Mouse (Mus musculus) heart, embryonic 13.5 days (tissue): Measurements from ENCODE around the gene Cntn4. TPM values are rescaled to one million over a fixed set of nuclear protein-coding genes. Genes with fewer than 3 reads are reported as not detected.

Experiments
- ATAC-seq: fragments of 200-750 bp; cut with Nextera tagmentation; 2 replicates; pipeline ENCODE4 v1.8.0; 2017; ENCODE audit warnings: moderate TSS enrichment; ENCODE audit not compliant: insufficient number of reproducible peaks, low FRiP score, low TSS enrichment; ENCODE audit errors: extremely low read depth
- H3K27ac ChIP-seq: fragments of 300-500 bp; sonication (generic); replicated peaks from 2 replicates; pipeline ENCODE4 v1.5.1; 2015; ENCODE audit warnings: moderate library complexity, mild to moderate bottlenecking, inconsistent platforms
- H3K27me3 ChIP-seq: fragments of 300-500 bp; sonication (generic); replicated peaks from 2 replicates; pipeline ENCODE4 v1.6.1; 2015; ENCODE audit warnings: mild to moderate bottlenecking, inconsistent platforms
- H3K36me3 ChIP-seq: fragments of 300-500 bp; sonication (generic); 2 replicates; pipeline ENCODE4 v1.6.1; 2015; ENCODE audit warnings: mild to moderate bottlenecking, inconsistent platforms
- H3K4me1 ChIP-seq: fragments of 300-500 bp; sonication (generic); 2 replicates; pipeline ENCODE4 v1.6.1; 2015; ENCODE audit warnings: inconsistent platforms
- H3K4me2 ChIP-seq: fragments of 300-500 bp; sonication (generic); 2 replicates; pipeline ENCODE4 v1.6.1; 2015; ENCODE audit warnings: inconsistent platforms, mild to moderate bottlenecking, moderate library complexity
- H3K4me3 ChIP-seq: fragments of 300-500 bp; sonication (generic); 2 replicates; pipeline ENCODE4 v1.5.1; 2015; ENCODE audit warnings: moderate library complexity, mild to moderate bottlenecking, inconsistent platforms
- H3K9ac ChIP-seq: fragments of 300-500 bp; sonication (generic); 2 replicates; pipeline ENCODE4 v1.6.1; 2015; ENCODE audit warnings: inconsistent platforms, mild to moderate bottlenecking, moderate library complexity
- H3K9me3 ChIP-seq: fragments of 300-500 bp; sonication (generic); 2 replicates; pipeline ENCODE4 v1.6.1; 2016; ENCODE audit warnings: inconsistent platforms
- WGBS: fragments of 180-500 bp; shearing (Covaris S2); methylation state at CpG from one replicate; pipeline ENCODE4 v1.1.7; 2015; ENCODE audit warnings: mixed read lengths; 5-methylcytosine and 5-hydroxymethylcytosine counted together
- polyA plus RNA-seq: library from polyadenylated mRNA; unstranded; fragments of >200 nt; fragmentation: Nextera tagmentation; extraction: Ambion mirVana; gene quantifications from 2 replicates; pipeline ENCODE4 v1.2.1, GENCODE M21; 2015

The Cntn4 gene
- polyA plus RNA-seq, 1 experiment from 2014 or later: 2.1 TPM

GRCm38 (mm10) chr6:106078071-106078603 lies 400.7 kb downstream of the Cntn4 start:
- Histone ChIP-seq H3K4me2 (no peak overlapping the region), H3K9ac (no peak overlapping the region), H3K27me3 (no peaks in the 10 kb centered on the region), H3K4me1 (no peaks in the 10 kb centered on the region), H3K27ac (no peak overlapping the region), H3K9me3 (no peaks in the 10 kb centered on the region), H3K36me3 (no peaks in the 10 kb centered on the region), H3K4me3 (no peak overlapping the region)
- WGBS: 71% methylated on average over 4 of the region's 4 CpGs
- ATAC-seq: no peak

- no peak for ATAC-seq
- H3K4me2 ChIP-seq: no peak overlapping the region
- H3K27me3 ChIP-seq: no peaks in the 10 kb centered on the region
- H3K4me3 ChIP-seq: no peak overlapping the region
- no peak overlapping the region for H3K27ac ChIP-seq
- no peaks in the 10 kb centered on the region for H3K9me3 ChIP-seq
- H3K9ac ChIP-seq: no peak overlapping the region
- no peaks in the 10 kb centered on the region for H3K4me1 ChIP-seq
- no peaks in the 10 kb centered on the region for H3K36me3 ChIP-seq
These were observed 401.2 kb downstream of the Cntn4 start for GRCm38 (mm10) chr6:106078629-106079028.

DNA sequence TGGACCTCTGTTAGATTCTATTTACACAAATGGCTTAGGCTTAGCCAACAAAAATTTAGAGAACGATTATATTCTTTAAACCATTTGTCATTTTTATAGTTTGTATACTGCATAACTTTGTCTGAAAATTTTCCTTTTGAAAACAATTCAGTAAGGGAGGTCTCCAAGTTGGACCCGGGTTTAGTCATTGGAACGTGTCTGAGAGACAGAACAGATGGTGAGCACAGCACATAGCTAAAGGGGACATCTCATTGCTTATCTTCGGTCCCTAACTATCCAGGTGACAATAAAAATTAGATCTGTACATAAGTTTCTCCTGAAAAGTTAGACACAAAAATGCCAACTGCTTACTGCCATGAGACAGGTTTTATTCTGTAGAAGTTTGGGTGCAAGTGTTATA lies 420.4 kb downstream of the Cntn4 start:
- Histone ChIP-seq H3K4me1 (no peaks in the 10 kb centered on the region), H3K9ac (no peak overlapping the region), H3K27ac (no peak overlapping the region), H3K36me3 (no peaks in the 10 kb centered on the region), H3K4me3 (no peak overlapping the region), H3K4me2 (no peak overlapping the region), H3K9me3 (no peaks in the 10 kb centered on the region), H3K27me3 (no peaks in the 10 kb centered on the region)
- no peak for ATAC-seq
- WGBS: 66% methylated on average over 4 of the region's 4 CpGs

- H3K36me3 ChIP-seq: no peaks in the 10 kb centered on the region
- H3K27ac ChIP-seq: no peak overlapping the region
- peak overlapping the region; percentile 61 for H3K4me2 ChIP-seq
- no peaks in the 10 kb centered on the region for H3K4me1 ChIP-seq
- H3K4me3 ChIP-seq: peak overlapping the region; percentile 39
- ATAC-seq: no peak
- WGBS: 27% methylated on average over 15 of the region's 15 CpGs
- H3K9ac ChIP-seq: 0 out of 2 replicates have a peak overlapping the region, but pooled peaks have one; percentile 19
- no peaks in the 10 kb centered on the region for H3K27me3 ChIP-seq
- no peaks in the 10 kb centered on the region for H3K9me3 ChIP-seq
These were observed 441.1 kb downstream of the Cntn4 start for GRCm38 (mm10) chr6:106118523-106119081.

DNA sequence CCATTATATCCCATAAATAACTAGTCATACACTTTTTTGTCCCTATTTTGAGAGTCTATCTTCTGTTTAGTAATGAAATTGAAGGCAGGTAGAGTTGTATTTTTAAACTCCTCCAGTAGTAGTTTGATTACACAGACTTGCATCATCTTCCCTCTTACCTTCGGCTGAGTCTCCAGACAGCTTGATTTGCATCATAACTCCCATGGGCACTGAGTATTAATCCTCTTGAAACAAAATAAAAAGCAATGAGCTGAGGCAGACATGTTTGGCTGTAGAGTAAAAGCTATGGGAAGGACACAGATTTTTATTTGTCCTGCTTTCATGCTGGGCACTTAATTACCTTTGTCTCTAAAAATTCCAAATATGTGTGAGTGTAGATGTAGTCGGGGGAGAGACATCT lies 476.1 kb downstream of the Cntn4 start:
- H3K27me3 ChIP-seq: no peaks in the 10 kb centered on the region
- H3K36me3 ChIP-seq: no peaks in the 10 kb centered on the region
- no peak for ATAC-seq
- no peaks in the 10 kb centered on the region for H3K4me1 ChIP-seq
- no peak overlapping the region for H3K4me3 ChIP-seq
- no peak overlapping the region for H3K4me2 ChIP-seq
- no peak overlapping the region for H3K9ac ChIP-seq
- whole genome bisulfite sequencing: 47% methylated on average over 2 of the region's 2 CpGs
- H3K9me3 ChIP-seq: no peaks in the 10 kb centered on the region
- no peak overlapping the region for H3K27ac ChIP-seq

DNA sequence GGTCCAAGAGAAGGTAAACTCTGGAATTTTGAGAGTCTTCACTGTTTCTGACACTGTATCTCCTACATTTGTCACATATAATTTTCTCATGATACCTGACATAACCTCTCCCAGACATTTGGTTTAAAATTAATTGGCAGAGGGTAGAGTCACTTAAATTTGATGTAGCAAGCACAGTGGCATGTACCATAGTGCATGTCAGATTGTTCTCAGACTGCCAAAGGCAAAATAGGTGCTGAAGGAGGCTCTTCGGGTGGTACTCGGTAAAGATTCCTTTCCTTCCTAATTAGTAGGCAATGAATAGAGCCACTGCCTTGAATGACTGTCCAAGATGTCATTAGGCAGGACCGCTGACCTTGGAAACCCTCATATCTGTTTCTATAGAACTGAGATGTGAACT lies 477.9 kb downstream of the Cntn4 start:
- Histone ChIP-seq H3K4me3 (no peak overlapping the region), H3K4me1 (no peaks in the 10 kb centered on the region), H3K36me3 (no peaks in the 10 kb centered on the region), H3K9me3 (no peaks in the 10 kb centered on the region), H3K4me2 (no peak overlapping the region), H3K9ac (no peak overlapping the region), H3K27me3 (no peaks in the 10 kb centered on the region), H3K27ac (no peak overlapping the region)
- 86% methylated on average over 3 of the region's 3 CpGs for WGBS
- ATAC-seq: no peak

DNA sequence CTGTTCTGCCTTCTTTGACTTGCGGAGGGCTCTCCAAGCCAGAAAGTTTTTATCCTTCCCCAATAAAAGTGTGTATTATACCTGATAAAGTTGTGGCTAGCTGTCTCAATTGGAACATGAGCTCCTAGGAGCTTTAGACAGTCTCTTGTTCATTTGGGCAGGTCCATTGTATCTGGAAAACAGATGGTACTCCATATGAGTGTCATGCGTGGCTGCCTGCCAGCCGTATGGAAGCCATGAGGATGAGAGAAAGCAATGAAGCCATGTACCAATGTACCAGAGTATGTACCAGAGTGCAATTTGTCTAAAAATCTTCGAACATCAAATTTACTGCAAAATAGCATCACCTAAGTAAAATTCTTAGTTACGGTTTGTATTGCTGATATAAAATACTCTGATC lies 500.1 kb downstream of the Cntn4 start:
- 77% methylated on average over 5 of the region's 5 CpGs for WGBS
- no peak overlapping the region for H3K4me3 ChIP-seq
- H3K27me3 ChIP-seq: no peaks in the 10 kb centered on the region
- H3K27ac ChIP-seq: no peak overlapping the region
- no peaks in the 10 kb centered on the region for H3K36me3 ChIP-seq
- H3K9ac ChIP-seq: no peak overlapping the region
- no peaks in the 10 kb centered on the region for H3K9me3 ChIP-seq
- ATAC-seq: no peak
- H3K4me2 ChIP-seq: no peak overlapping the region
- H3K4me1 ChIP-seq: no peaks in the 10 kb centered on the region

GRCm38 (mm10) chr6:106181596-106181995 lies 504.1 kb downstream of the Cntn4 start:
- H3K27me3 ChIP-seq: no peaks in the 10 kb centered on the region
- ATAC-seq: no peak
- H3K9me3 ChIP-seq: no peaks in the 10 kb centered on the region
- H3K4me2 ChIP-seq: no peak overlapping the region
- no peak overlapping the region for H3K9ac ChIP-seq
- H3K4me1 ChIP-seq: no peaks in the 10 kb centered on the region
- no peak overlapping the region for H3K4me3 ChIP-seq
- no peaks in the 10 kb centered on the region for H3K36me3 ChIP-seq
- no peak overlapping the region for H3K27ac ChIP-seq
- WGBS: 83% methylated on average over 2 of the region's 2 CpGs

DNA sequence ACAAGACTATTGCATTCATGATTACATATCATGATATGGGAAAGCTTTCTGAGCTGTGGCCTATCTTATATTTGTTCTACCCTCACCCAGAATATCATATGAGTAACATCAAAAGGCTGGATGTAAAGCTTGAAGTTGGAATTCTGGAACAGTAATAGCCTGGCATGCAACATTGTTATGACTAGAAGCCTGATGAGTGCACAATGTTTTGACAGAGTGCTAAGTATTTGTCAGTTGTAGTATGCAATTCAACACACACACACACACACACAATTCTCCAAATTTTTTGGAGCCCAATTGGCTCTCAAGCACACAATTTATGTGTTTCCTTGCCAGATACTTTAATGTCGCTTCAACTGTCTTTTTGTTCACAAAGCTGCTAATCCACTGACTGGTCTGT lies 523.5 kb downstream of the Cntn4 start:
- H3K9me3 ChIP-seq: no peaks in the 10 kb centered on the region
- H3K4me3 ChIP-seq: no peak overlapping the region
- H3K27me3 ChIP-seq: no peaks in the 10 kb centered on the region
- 68% methylated on average over 1 of the region's 1 CpGs for WGBS
- ATAC-seq: no peak
- no peak overlapping the region for H3K4me2 ChIP-seq
- H3K9ac ChIP-seq: no peak overlapping the region
- H3K36me3 ChIP-seq: no peaks in the 10 kb centered on the region
- H3K27ac ChIP-seq: no peak overlapping the region
- no peaks in the 10 kb centered on the region for H3K4me1 ChIP-seq

- H3K27ac ChIP-seq: no peak overlapping the region
- ATAC-seq: no peak
- H3K9me3 ChIP-seq: no peaks in the 10 kb centered on the region
- no peak overlapping the region for H3K4me3 ChIP-seq
- no peaks in the 10 kb centered on the region for H3K36me3 ChIP-seq
- no peak overlapping the region for H3K4me2 ChIP-seq
- H3K27me3 ChIP-seq: no peaks in the 10 kb centered on the region
- H3K4me1 ChIP-seq: 0 out of 2 replicates have a peak, but pooled peaks cover 5% of the 10 kb centered on the region
- H3K9ac ChIP-seq: no peak overlapping the region
These were observed 529.9 kb downstream of the Cntn4 start for GRCm38 (mm10) chr6:106207401-106207800.

DNA sequence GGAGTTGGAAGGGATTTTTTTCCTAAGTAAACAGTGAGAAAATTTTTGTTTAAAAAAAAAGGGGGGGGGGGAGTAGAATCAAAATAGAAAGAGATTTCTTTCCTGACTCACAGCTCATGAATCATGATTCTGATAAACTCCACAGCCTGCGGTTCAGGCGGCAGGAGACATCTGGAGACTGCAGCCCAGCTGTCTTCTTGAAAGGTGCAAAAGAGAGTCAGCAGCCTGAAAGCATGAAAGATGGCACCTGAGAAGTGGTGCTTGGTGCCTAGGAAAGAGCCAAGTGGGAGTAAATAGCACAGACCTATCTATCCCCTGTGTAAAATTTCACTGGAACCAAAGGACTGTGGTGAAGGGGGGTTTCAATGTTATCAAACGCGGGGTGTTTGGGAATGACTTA lies 535.6 kb downstream of the Cntn4 start:
- H3K9ac ChIP-seq: no peak overlapping the region
- no peaks in the 10 kb centered on the region for H3K27me3 ChIP-seq
- H3K4me2 ChIP-seq: no peak overlapping the region
- no peak overlapping the region for H3K4me3 ChIP-seq
- H3K36me3 ChIP-seq: no peaks in the 10 kb centered on the region
- ATAC-seq: no peak
- 57% methylated on average over 4 of the region's 4 CpGs for WGBS
- H3K4me1 ChIP-seq: no peaks in the 10 kb centered on the region
- H3K9me3 ChIP-seq: no peaks in the 10 kb centered on the region
- no peak overlapping the region for H3K27ac ChIP-seq

- H3K4me2 ChIP-seq: no peak overlapping the region
- WGBS: 67% methylated on average over 12 of the region's 12 CpGs
- H3K9me3 ChIP-seq: no peaks in the 10 kb centered on the region
- no peaks in the 10 kb centered on the region for H3K36me3 ChIP-seq
- H3K4me1 ChIP-seq: no peaks in the 10 kb centered on the region
- H3K4me3 ChIP-seq: no peak overlapping the region
- no peak for ATAC-seq
- H3K9ac ChIP-seq: no peak overlapping the region
- no peak overlapping the region for H3K27ac ChIP-seq
- H3K27me3 ChIP-seq: no peaks in the 10 kb centered on the region
These were observed 559.8 kb downstream of the Cntn4 start for GRCm38 (mm10) chr6:106237046-106237948.
